Mouse (Mus musculus) hindbrain, embryonic 11.5 days (tissue): ENCODE data around the gene Olfr1031. TPM values are rescaled to one million over a fixed set of nuclear protein-coding genes. Genes with fewer than 3 reads are reported as not detected.
"Not testable (repeated sequence)": the region's sequence is repeated elsewhere in the genome, so short reads cannot be mapped to it uniquely, and the experiment has no call there.

Experiments
- ATAC-seq: fragments of 200-750 bp; cut with Nextera tagmentation; 2 replicates; pipeline ENCODE4 v1.8.0; 2017; ENCODE audit warnings: mild to moderate bottlenecking, moderate TSS enrichment, moderate library complexity; ENCODE audit not compliant: low FRiP score
- DNase-seq: peaks from one replicate; pipeline ENCODE4 v3.0.0-alpha.2; 2015; ENCODE audit warnings: low spot score
- H3K27ac ChIP-seq: fragments of 300-500 bp; sonication (generic); 2 replicates; pipeline ENCODE4 v1.5.1; 2014; ENCODE audit warnings: mild to moderate bottlenecking, low read depth, low read length
- H3K27me3 ChIP-seq: fragments of 300-500 bp; sonication (generic); 2 replicates; pipeline ENCODE4 v1.6.1; 2014; ENCODE audit warnings: mild to moderate bottlenecking, low read length, moderate library complexity, mixed read lengths; ENCODE audit not compliant: control insufficient read depth, insufficient read depth
- H3K36me3 ChIP-seq: fragments of 300-500 bp; sonication (generic); 2 replicates; pipeline ENCODE4 v1.6.1; 2014; ENCODE audit warnings: mild to moderate bottlenecking, low read length, moderate library complexity, mixed read lengths; ENCODE audit not compliant: control insufficient read depth, insufficient read depth
- H3K4me1 ChIP-seq: fragments of 300-500 bp; sonication (generic); replicated peaks from 2 replicates; pipeline ENCODE4 v1.6.1; 2014; ENCODE audit warnings: low read length, mixed read lengths; ENCODE audit not compliant: control insufficient read depth, insufficient read depth
- H3K4me2 ChIP-seq: fragments of 300-500 bp; sonication (generic); replicated peaks from 2 replicates; pipeline ENCODE4 v1.6.1; 2014; ENCODE audit warnings: mild to moderate bottlenecking, low read depth, low read length
- H3K4me3 ChIP-seq: fragments of 300-500 bp; sonication (generic); 2 replicates; pipeline ENCODE4 v1.5.1; 2014; ENCODE audit warnings: low read depth, low read length
- H3K9ac ChIP-seq: fragments of 300-500 bp; sonication (generic); 2 replicates; pipeline ENCODE4 v1.6.1; 2014; ENCODE audit warnings: low read depth, low read length
- H3K9me3 ChIP-seq: fragments of 300-500 bp; sonication (generic); 2 replicates; pipeline ENCODE4 v1.6.1; 2016; ENCODE audit warnings: low read length; ENCODE audit not compliant: control insufficient read depth
- WGBS: fragments of 180-500 bp; shearing (Covaris S2); extraction: QIAGEN DNeasy Blood & Tissue Kit; methylation state at CpG from one replicate; pipeline ENCODE4 v1.1.7; 2014; 5-methylcytosine and 5-hydroxymethylcytosine counted together
- polyA plus RNA-seq: library from polyadenylated mRNA; unstranded; fragments of >200 nt; fragmentation: Nextera tagmentation; extraction: Ambion mirVana; gene quantifications from 2 replicates; pipeline ENCODE4 v1.2.1, GENCODE M21; 2014

The Olfr1031 gene
- not detected in 2 replicates for polyA plus RNA-seq

- 76% methylated on average over 3 of the region's 3 CpGs for WGBS
- H3K4me3 ChIP-seq = no peak within 1 kb of the TSS
- no peak within 1 kb of the TSS for H3K4me2 ChIP-seq
- no peaks in the 10 kb centered on the region for H3K27me3 ChIP-seq
- no peaks in the 10 kb centered on the region for H3K4me1 ChIP-seq
- no peak for DNase-seq
- H3K9me3 ChIP-seq = no peaks in the 10 kb centered on the region
- no peaks in the 10 kb centered on the region for H3K36me3 ChIP-seq
- ATAC-seq = no peak
- H3K27ac ChIP-seq = no peak within 1 kb of the TSS
- H3K9ac ChIP-seq = no peak within 1 kb of the TSS
These were observed at the start of gene Olfr1031 for GRCm38 (mm10) chr2:85990004-85990403. Gene Olfr1031 (plus strand): TSS chr2:85990304.

- H3K9ac ChIP-seq = no peak within 1 kb of the TSS
- H3K4me2 ChIP-seq = no peak within 1 kb of the TSS
- no peak for DNase-seq
- no peaks in the 10 kb centered on the region for H3K36me3 ChIP-seq
- ATAC-seq = no peak
- H3K27ac ChIP-seq = no peak within 1 kb of the TSS
- H3K4me3 ChIP-seq = no peak within 1 kb of the TSS
- H3K27me3 ChIP-seq = no peaks in the 10 kb centered on the region
- H3K4me1 ChIP-seq = no peaks in the 10 kb centered on the region
- 85% methylated on average over 1 of the region's 1 CpGs for WGBS
- H3K9me3 ChIP-seq = no peaks in the 10 kb centered on the region
These were observed 40.0 kb upstream of the Olfr1031 start, which contains the start of gene Olfr1028 for GRCm38 (mm10) chr2:85950137-85950536. Gene Olfr1028 (plus strand): TSS chr2:85950437.

GRCm38 (mm10) chr2:85973595-85973994, 16.5 kb upstream of the Olfr1031 start, which contains the start of gene Olfr1029:
Gene Olfr1029 (plus strand): TSS chr2:85973895.
- Histone ChIP-seq H3K4me3 (no peak within 1 kb of the TSS), H3K9ac (no peak within 1 kb of the TSS), H3K27ac (no peak within 1 kb of the TSS), H3K4me2 (no peak within 1 kb of the TSS), H3K27me3 (no peaks in the 10 kb centered on the region), H3K9me3 (no peaks in the 10 kb centered on the region), H3K4me1 (no peaks in the 10 kb centered on the region), H3K36me3 (no peaks in the 10 kb centered on the region)
- WGBS = 91% methylated on average over 2 of the region's 2 CpGs
- no peak for DNase-seq
- no peak for ATAC-seq

- Histone ChIP-seq H3K27me3 (no peaks in the 10 kb centered on the region), H3K9ac (no peak within 1 kb of the TSS), H3K4me2 (no peak within 1 kb of the TSS), H3K4me3 (no peak within 1 kb of the TSS), H3K4me1 (no peaks in the 10 kb centered on the region), H3K9me3 (no peaks in the 10 kb centered on the region), H3K27ac (no peak within 1 kb of the TSS), H3K36me3 (no peaks in the 10 kb centered on the region)
- DNase-seq (no peak), ATAC-seq (no peak)
- 91% methylated on average over 1 of the region's 1 CpGs for WGBS
These were observed 11.1 kb upstream of the Olfr1031 start, which contains the start of gene Olfr1030 for GRCm38 (mm10) chr2:85978976-85979375. Gene Olfr1030 (plus strand): TSS chr2:85979276.

GRCm38 (mm10) chr2:86005240-86005639, 15.1 kb downstream of the Olfr1031 start, which contains the start of gene Olfr1032:
Gene Olfr1032 (plus strand): TSS chr2:86005540.
- Histone ChIP-seq H3K4me2 (no peak within 1 kb of the TSS), H3K4me1 (no peaks in the 10 kb centered on the region), H3K9me3 (no peaks in the 10 kb centered on the region), H3K9ac (no peak within 1 kb of the TSS), H3K27me3 (no peaks in the 10 kb centered on the region), H3K36me3 (no peaks in the 10 kb centered on the region), H3K27ac (no peak within 1 kb of the TSS), H3K4me3 (no peak within 1 kb of the TSS)
- DNase-seq = no peak
- WGBS = 89% methylated on average over 7 of the region's 7 CpGs
- ATAC-seq = no peak

- not testable (repeated sequence) for H3K4me1 ChIP-seq, H3K9me3 ChIP-seq, H3K27ac ChIP-seq, H3K9ac ChIP-seq, H3K36me3 ChIP-seq, ATAC-seq, H3K27me3 ChIP-seq
- peak; percentile 30 for DNase-seq
- WGBS = 10% methylated on average over 10 of the region's 11 CpGs
- Histone ChIP-seq H3K4me3 (peak within 1 kb of the TSS; percentile 16; the same call in 1 of the 2 replicates), H3K4me2 (0 out of 2 replicates have a peak within 1 kb of the TSS, but pooled peaks have one; percentile 6)
These were observed 30.3 kb downstream of the Olfr1031 start, which contains the start of gene Olfr1033 for GRCm38 (mm10) chr2:86020406-86020805. Gene Olfr1033 (plus strand): TSS chr2:86020633.

- ATAC-seq, H3K27ac ChIP-seq: not testable (repeated sequence)
- 81% methylated on average over 3 of the region's 9 CpGs for WGBS
These were observed 31.4 kb downstream of the Olfr1031 start for GRCm38 (mm10) chr2:86021518-86021917.

More at GRCm38 (mm10) chr2:86021518-86021917, 31.4 kb downstream of the Olfr1031 start:
- H3K36me3 ChIP-seq, H3K4me1 ChIP-seq, H3K9ac ChIP-seq, H3K4me3 ChIP-seq, H3K4me2 ChIP-seq, H3K27me3 ChIP-seq, H3K9me3 ChIP-seq, DNase-seq: not testable (repeated sequence)

Other genes with a start within 250 kb of the Olfr1031 start
- gene Olfr1012, start 227.5 kb upstream of the Olfr1031 start, polyA plus RNA-seq = not detected in 2 replicates
- gene Olfr1013, start 223.2 kb upstream of the Olfr1031 start, polyA plus RNA-seq = not detected in 2 replicates
- gene Olfr1014, start 217.6 kb upstream of the Olfr1031 start, polyA plus RNA-seq = not detected in 2 replicates
- not detected in 2 replicates for gene Olfr1015, start 208.3 kb upstream of the Olfr1031 start, polyA plus RNA-seq
- not detected in 2 replicates for gene Olfr1016, start 187.8 kb upstream of the Olfr1031 start, polyA plus RNA-seq
- not detected in 2 replicates for gene Olfr1018, start 171.8 kb upstream of the Olfr1031 start, polyA plus RNA-seq
- not detected in 2 replicates for gene Olfr1019, start 144.8 kb upstream of the Olfr1031 start, polyA plus RNA-seq
- not detected in 2 replicates for gene Olfr1020, start 143.3 kb upstream of the Olfr1031 start, polyA plus RNA-seq
- gene Olfr1022, start 121.7 kb upstream of the Olfr1031 start, polyA plus RNA-seq = not detected in 2 replicates
- gene Olfr1023, start 104.7 kb upstream of the Olfr1031 start, polyA plus RNA-seq = not detected in 2 replicates
- gene Olfr1024, start 85.3 kb upstream of the Olfr1031 start, polyA plus RNA-seq = not detected in 2 replicates
- gene Olfr1025-ps1, start 75.1 kb upstream of the Olfr1031 start, polyA plus RNA-seq = not detected in 2 replicates
- not detected in 2 replicates for gene Olfr1026, start 68.7 kb upstream of the Olfr1031 start, polyA plus RNA-seq
- not detected in 2 replicates for gene Olfr1028, start 39.9 kb upstream of the Olfr1031 start, polyA plus RNA-seq
- gene Olfr1029, start 16.4 kb upstream of the Olfr1031 start, polyA plus RNA-seq = not detected in 2 replicates
- not detected in 2 replicates for gene Olfr1030, start 11.0 kb upstream of the Olfr1031 start, polyA plus RNA-seq
- not detected in 2 replicates for gene Olfr1032, start 15.2 kb downstream of the Olfr1031 start, polyA plus RNA-seq
- gene Olfr1033, start 30.3 kb downstream of the Olfr1031 start, polyA plus RNA-seq = not detected in 2 replicates
- gene Olfr1034, start 55.6 kb downstream of the Olfr1031 start, polyA plus RNA-seq = not detected in 2 replicates
- gene Olfr1036, start 83.7 kb downstream of the Olfr1031 start, polyA plus RNA-seq = not detected in 2 replicates
- gene Olfr1037, start 97.1 kb downstream of the Olfr1031 start, polyA plus RNA-seq = not detected in 2 replicates
- gene Olfr1039, start 145.6 kb downstream of the Olfr1031 start, polyA plus RNA-seq = not detected in 2 replicates
- not detected in 2 replicates for gene Olfr1040, start 156.4 kb downstream of the Olfr1031 start, polyA plus RNA-seq
- not detected in 2 replicates for gene Olfr1042, start 171.5 kb downstream of the Olfr1031 start, polyA plus RNA-seq
- gene Olfr1043, start 177.2 kb downstream of the Olfr1031 start, polyA plus RNA-seq = not detected in 2 replicates
- not detected in 2 replicates for gene Olfr1044, start 187.5 kb downstream of the Olfr1031 start, polyA plus RNA-seq
- not detected in 2 replicates for gene Olfr52, start 195.4 kb downstream of the Olfr1031 start, polyA plus RNA-seq
- not detected in 2 replicates for gene Olfr1045, start 212.7 kb downstream of the Olfr1031 start, polyA plus RNA-seq
- gene Olfr1046, start 229.0 kb downstream of the Olfr1031 start, polyA plus RNA-seq = not detected in 2 replicates
- gene Olfr1047, start 241.1 kb downstream of the Olfr1031 start, polyA plus RNA-seq = not detected in 2 replicates
- not detected in 2 replicates for gene Olfr1048, start 250.0 kb downstream of the Olfr1031 start, polyA plus RNA-seq